Mouse (Mus musculus) midbrain, embryonic 14.5 days (tissue): ENCODE measurements around the gene Plppr2. TPM values are rescaled to one million over a fixed set of nuclear protein-coding genes. Genes with fewer than 3 reads are reported as not detected.

Experiments
- ATAC-seq: fragments of 200-750 bp; cut with Nextera tagmentation; 2 replicates; pipeline ENCODE4 v1.8.0; 2017; ENCODE audit warnings: moderate number of reproducible peaks, moderate library complexity; ENCODE audit not compliant: low FRiP score, low TSS enrichment
- DNase-seq: peaks from one replicate; pipeline ENCODE4 v3.0.0-alpha.2; 2015
- H3K27ac ChIP-seq: fragments of 300-500 bp; sonication (generic); replicated peaks from 2 replicates; pipeline ENCODE4 v1.5.1; 2014; ENCODE audit warnings: mild to moderate bottlenecking, low read depth, low read length, moderate library complexity
- H3K27me3 ChIP-seq: fragments of 300-500 bp; sonication (generic); 2 replicates; pipeline ENCODE4 v1.6.1; 2014; ENCODE audit warnings: low read length, control low read depth, mixed read lengths; ENCODE audit not compliant: control insufficient read depth, insufficient read depth
- H3K36me3 ChIP-seq: fragments of 300-500 bp; sonication (generic); 2 replicates; pipeline ENCODE4 v1.6.1; 2014; ENCODE audit warnings: low read length, control low read depth; ENCODE audit not compliant: control insufficient read depth, insufficient read depth
- H3K4me1 ChIP-seq: fragments of 300-500 bp; sonication (generic); 2 replicates; pipeline ENCODE4 v1.6.1; 2014; ENCODE audit warnings: mild to moderate bottlenecking, antibody characterized with exemption, low read length, control low read depth; ENCODE audit not compliant: control insufficient read depth, insufficient read depth
- H3K4me2 ChIP-seq: fragments of 300-500 bp; sonication (generic); 2 replicates; pipeline ENCODE4 v1.6.1; 2014; ENCODE audit warnings: mild to moderate bottlenecking, low read length, moderate library complexity
- H3K4me3 ChIP-seq: fragments of 300-500 bp; sonication (generic); replicated peaks from 2 replicates; pipeline ENCODE4 v1.5.1; 2014; ENCODE audit warnings: low read depth, low read length
- H3K9ac ChIP-seq: fragments of 300-500 bp; sonication (generic); replicated peaks from 2 replicates; pipeline ENCODE4 v1.6.1; 2014; ENCODE audit warnings: mild to moderate bottlenecking, low read length, moderate library complexity
- H3K9me3 ChIP-seq: fragments of 300-500 bp; sonication (generic); 2 replicates; pipeline ENCODE4 v1.6.1; 2016; ENCODE audit warnings: low read length, control low read depth, mixed read lengths; ENCODE audit not compliant: control insufficient read depth
- WGBS: fragments of 180-500 bp; shearing (Covaris S2); extraction: QIAGEN DNeasy Blood & Tissue Kit; methylation state at CpG from one replicate; pipeline ENCODE4 v1.1.7; 2014; 5-methylcytosine and 5-hydroxymethylcytosine counted together
- polyA plus RNA-seq: library from polyadenylated mRNA; unstranded; fragments of >200 nt; fragmentation: Nextera tagmentation; extraction: Ambion mirVana; gene quantifications from 2 replicates; pipeline ENCODE4 v1.2.1, GENCODE M21; 2014

Gene Plppr2
- polyA plus RNA-seq, 1 experiment from 2014 or later, result 91.3 TPM

GRCm38 (mm10) chr9:21937711-21938175 is 910 bp downstream of the Plppr2 start:
- H3K4me3 ChIP-seq, result peak overlapping the region; percentile 72
- peaks cover 26% of the 10 kb centered on the region for H3K36me3 ChIP-seq
- 78% methylated on average over 4 of the region's 4 CpGs for WGBS
- H3K27me3 ChIP-seq, result no peaks in the 10 kb centered on the region
- H3K27ac ChIP-seq, result peak overlapping the region; percentile 81; the same call in 1 of the 2 replicates
- peak overlapping the region; percentile 61 for H3K4me2 ChIP-seq
- peak overlapping the region; percentile 86 for H3K9ac ChIP-seq
- DNase-seq (no peak), ATAC-seq (no peak)
- H3K9me3 ChIP-seq, result no peaks in the 10 kb centered on the region
- peaks cover 10% of the 10 kb centered on the region for H3K4me1 ChIP-seq

GRCm38 (mm10) chr9:21938234-21938855 is 1.5 kb downstream of the Plppr2 start:
- DNase-seq, result no peak
- peak overlapping the region; percentile 86 for H3K9ac ChIP-seq

GRCm38 (mm10) chr9:21943046-21943445 is 6.2 kb downstream of the Plppr2 start:
- peaks cover 5% of the 10 kb centered on the region for H3K4me1 ChIP-seq
- H3K4me3 ChIP-seq, result no peak overlapping the region
- H3K27me3 ChIP-seq, result no peaks in the 10 kb centered on the region
- no peak overlapping the region for H3K27ac ChIP-seq
- ATAC-seq, result no peak; the same call in 1 of the 2 replicates
- H3K36me3 ChIP-seq, result peaks cover 44% of the 10 kb centered on the region
- WGBS, result 76% methylated on average over 12 of the region's 12 CpGs
- H3K4me2 ChIP-seq, result no peak overlapping the region
- H3K9me3 ChIP-seq, result no peaks in the 10 kb centered on the region
- no peak for DNase-seq
- no peak overlapping the region for H3K9ac ChIP-seq

More at GRCm38 (mm10) chr9:21938234-21938855, 1.5 kb downstream of the Plppr2 start:
- WGBS, result 87% methylated on average over 4 of the region's 4 CpGs
- Histone ChIP-seq H3K4me1 (peaks cover 10% of the 10 kb centered on the region), H3K27me3 (no peaks in the 10 kb centered on the region), H3K27ac (no peak overlapping the region), H3K4me3 (peak overlapping the region; percentile 72), H3K4me2 (peak overlapping the region; percentile 61), H3K9me3 (no peaks in the 10 kb centered on the region), H3K36me3 (peaks cover 26% of the 10 kb centered on the region)
- no peak for ATAC-seq

DNA sequence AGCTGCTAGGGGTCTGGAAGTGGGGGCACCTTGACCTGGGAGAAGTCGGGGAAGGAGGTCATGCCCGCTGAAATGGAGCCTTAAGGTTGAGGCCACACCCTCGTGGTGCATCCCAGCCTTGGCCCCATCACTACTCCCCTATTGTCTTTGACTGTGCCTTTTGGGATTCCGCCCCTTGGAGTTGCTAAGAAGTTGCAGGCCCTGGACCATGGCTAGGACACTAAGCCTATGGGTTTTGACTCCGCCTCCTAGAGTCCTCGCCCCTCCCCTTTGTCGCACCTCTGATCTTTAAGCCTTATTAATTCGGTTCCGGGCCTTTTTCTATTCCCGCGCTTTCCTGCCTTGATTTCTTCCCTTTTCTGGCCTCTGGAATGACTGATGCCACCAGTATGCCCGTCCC is 6.8 kb downstream of the Plppr2 start:
- H3K9ac ChIP-seq, result no peak overlapping the region
- H3K27ac ChIP-seq, result no peak overlapping the region
- no peak overlapping the region for H3K4me2 ChIP-seq
- no peaks in the 10 kb centered on the region for H3K4me1 ChIP-seq
- ATAC-seq, result no peak
- H3K4me3 ChIP-seq, result no peak overlapping the region
- WGBS, result 54% methylated on average over 12 of the region's 12 CpGs
- H3K9me3 ChIP-seq, result no peaks in the 10 kb centered on the region
- H3K27me3 ChIP-seq, result no peaks in the 10 kb centered on the region
- DNase-seq, result no peak
- H3K36me3 ChIP-seq, result peaks cover 46% of the 10 kb centered on the region

GRCm38 (mm10) chr9:21944267-21944666 is 7.4 kb downstream of the Plppr2 start:
- no peak for ATAC-seq
- Histone ChIP-seq H3K9me3 (no peaks in the 10 kb centered on the region), H3K27me3 (no peaks in the 10 kb centered on the region), H3K4me2 (no peak overlapping the region), H3K27ac (no peak overlapping the region), H3K36me3 (peaks cover 42% of the 10 kb centered on the region), H3K4me1 (no peaks in the 10 kb centered on the region), H3K4me3 (no peak overlapping the region), H3K9ac (no peak overlapping the region)
- WGBS, result 24% methylated on average over 23 of the region's 23 CpGs
- DNase-seq, result no peak

DNA sequence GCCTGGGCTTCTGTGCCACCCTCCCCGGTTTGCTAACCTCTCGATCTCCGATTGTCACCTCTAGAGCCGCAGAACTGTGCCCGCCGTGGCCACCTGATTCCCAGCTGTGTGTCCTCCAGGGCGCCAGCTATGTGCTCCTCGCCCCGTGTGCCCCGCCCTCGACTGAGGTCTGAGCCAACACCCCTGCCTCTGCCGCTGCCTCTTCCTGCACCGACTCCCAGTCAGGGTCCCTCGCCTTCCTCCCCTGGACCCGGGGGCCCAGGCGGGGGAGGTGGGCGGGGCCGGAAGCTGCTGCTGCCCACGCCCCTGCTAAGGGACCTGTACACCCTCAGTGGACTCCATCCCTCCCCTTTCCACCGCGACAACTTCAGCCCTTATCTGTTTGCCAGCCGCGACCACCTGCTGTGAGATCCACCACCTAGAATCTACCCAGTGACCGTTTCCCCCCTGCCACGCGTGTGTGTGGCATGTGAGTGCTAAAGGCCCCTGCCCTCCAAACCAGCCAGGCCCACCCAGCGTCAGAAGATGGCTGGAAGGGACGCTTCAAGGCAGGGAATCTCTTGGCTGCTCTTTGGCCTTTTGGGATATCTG is 10.8 kb downstream of the Plppr2 start:
- no peak overlapping the region for H3K9ac ChIP-seq
- no peak overlapping the region for H3K4me2 ChIP-seq
- peaks cover 20% of the 10 kb centered on the region; the same call in 1 of the 2 replicates for H3K36me3 ChIP-seq
- H3K4me1 ChIP-seq, result no peaks in the 10 kb centered on the region
- ATAC-seq (no peak), DNase-seq (no peak)
- no peak overlapping the region for H3K4me3 ChIP-seq
- no peak overlapping the region for H3K27ac ChIP-seq
- H3K9me3 ChIP-seq, result no peaks in the 10 kb centered on the region
- H3K27me3 ChIP-seq, result no peaks in the 10 kb centered on the region
- WGBS, result 6% methylated on average over 28 of the region's 28 CpGs

DNA sequence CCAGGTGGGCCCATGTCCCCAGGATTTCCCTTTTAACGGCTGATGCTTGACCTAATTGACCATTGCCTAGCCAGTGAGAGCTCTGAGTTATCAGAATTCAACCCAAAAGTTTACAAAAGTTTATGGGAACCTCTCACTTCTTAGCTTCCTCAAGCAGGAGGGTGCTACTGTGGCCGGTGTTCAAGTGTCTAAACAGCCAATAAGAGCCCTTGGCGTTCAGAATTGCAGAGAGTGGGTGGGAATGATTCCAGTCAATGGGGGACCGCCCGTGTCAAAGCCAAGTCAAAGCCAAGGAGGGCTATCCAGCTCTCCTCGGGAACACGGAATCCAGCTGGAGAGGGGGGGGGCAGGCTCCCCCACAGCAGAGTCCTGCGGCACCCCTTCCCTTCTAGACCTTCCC is 11.3 kb downstream of the Plppr2 start:
- Histone ChIP-seq H3K9me3 (no peaks in the 10 kb centered on the region), H3K36me3 (peaks cover 20% of the 10 kb centered on the region; the same call in 1 of the 2 replicates), H3K9ac (no peak overlapping the region), H3K4me2 (no peak overlapping the region), H3K4me1 (no peaks in the 10 kb centered on the region), H3K4me3 (no peak overlapping the region), H3K27ac (no peak overlapping the region), H3K27me3 (no peaks in the 10 kb centered on the region)
- DNase-seq, result no peak
- ATAC-seq, result no peak
- WGBS, result 60% methylated on average over 8 of the region's 8 CpGs

DNA sequence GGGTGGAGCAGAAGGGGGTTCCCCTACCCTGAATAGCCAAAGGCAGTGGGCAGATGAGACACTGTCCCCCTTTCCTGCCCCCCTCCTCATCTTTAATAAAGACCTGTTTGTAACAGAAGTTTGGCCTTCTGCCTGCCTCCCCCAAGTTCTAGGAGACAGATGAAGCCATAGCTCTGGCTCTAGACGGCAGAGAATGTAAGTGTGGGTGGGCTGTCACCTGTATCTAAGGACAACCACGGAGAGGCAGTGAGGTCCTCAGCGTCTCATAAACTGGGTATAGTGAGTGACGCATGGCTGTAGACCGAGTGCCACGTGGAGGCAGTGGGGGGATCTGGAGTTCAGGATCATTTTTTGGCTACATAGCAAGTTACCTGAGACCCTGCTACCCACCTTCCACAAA is 12.0 kb downstream of the Plppr2 start:
- Histone ChIP-seq H3K9me3 (no peaks in the 10 kb centered on the region), H3K36me3 (peaks cover 20% of the 10 kb centered on the region; the same call in 1 of the 2 replicates), H3K4me3 (no peak overlapping the region), H3K27ac (no peak overlapping the region), H3K9ac (no peak overlapping the region), H3K27me3 (no peaks in the 10 kb centered on the region), H3K4me1 (0 out of 2 replicates have a peak, but pooled peaks cover 2% of the 10 kb centered on the region), H3K4me2 (no peak overlapping the region)
- no peak for DNase-seq
- 68% methylated on average over 6 of the region's 6 CpGs for WGBS
- no peak for ATAC-seq

DNA sequence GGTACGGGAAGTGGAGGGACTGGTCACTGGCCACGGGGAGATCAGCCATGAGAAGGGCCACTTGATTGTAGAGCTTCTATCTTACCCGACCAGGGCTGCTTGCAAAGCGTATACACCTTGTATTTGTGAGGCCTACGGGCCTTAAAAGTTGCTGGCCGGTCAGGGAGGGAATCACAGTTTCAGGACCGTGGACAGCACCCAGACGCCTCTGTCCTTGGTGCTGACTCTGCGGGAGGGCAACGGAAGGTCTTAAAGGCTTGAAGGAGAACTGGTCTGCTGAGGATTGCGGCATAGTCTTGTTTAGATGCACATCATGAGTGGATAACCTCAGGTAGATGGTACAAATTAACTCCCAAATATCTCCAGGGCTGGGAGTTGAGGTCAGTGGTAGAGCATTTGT is 13.5 kb downstream of the Plppr2 start:
- Histone ChIP-seq H3K27me3 (no peaks in the 10 kb centered on the region), H3K4me1 (peaks cover 12% of the 10 kb centered on the region; the same call in 1 of the 2 replicates), H3K36me3 (peaks cover 13% of the 10 kb centered on the region; the same call in 1 of the 2 replicates), H3K9me3 (no peaks in the 10 kb centered on the region), H3K9ac (no peak overlapping the region), H3K27ac (no peak overlapping the region), H3K4me3 (no peak overlapping the region), H3K4me2 (no peak overlapping the region)
- ATAC-seq (no peak), DNase-seq (no peak)
- 21% methylated on average over 11 of the region's 11 CpGs for WGBS
